Mouse (Mus musculus): ENCODE measurements around the gene Gm28230. TPM values are rescaled to one million over a fixed set of nuclear protein-coding genes. Genes with fewer than 3 reads are reported as not detected.
A peak's percentile ranks its signal among the peaks of the same experiment; 100 is the strongest.

Gene Gm28230
- polyA plus RNA-seq, 2 experiments, result 0.18 to 5.0 TPM

GRCm38 (mm10) chr2:74747006-74747405 lies 20.5 kb downstream of the Gm28230 start:
- Histone ChIP-seq H3K27me3 (ENCODE audit: control insufficient read depth, insufficient read depth, low read length) (peaks cover 98% of the 10 kb centered on the region), H3K36me3 (ENCODE audit: control insufficient read depth, insufficient read depth, low read length) (no peaks in the 10 kb centered on the region), H3K9ac (ENCODE audit: low read depth, low read length, severe bottlenecking) (no peak overlapping the region), H3K4me3 (replicated peaks; ENCODE audit: low read length) (peak overlapping the region; percentile 22), H3K27ac (replicated peaks; ENCODE audit: low read depth, low read length) (no peak overlapping the region), H3K4me2 (replicated peaks; ENCODE audit: low read depth, low read length, severe bottlenecking) (0 out of 2 replicates have a peak overlapping the region, but pooled peaks have one; percentile 21), H3K9me3 (ENCODE audit: control insufficient read depth, low read length) (no peaks in the 10 kb centered on the region), H3K4me1 (ENCODE audit: control insufficient read depth, insufficient read depth, low read length) (peaks cover 11% of the 10 kb centered on the region)
- no peak for TF ChIP-seq POLR2A (IDR thresholded peaks at IDR 0.05; ENCODE audit: borderline replicate concordance, extremely low read depth, insufficient read depth, insufficient read length)
- WGBS, result 9% methylated on average over 23 of the region's 24 CpGs
- DNase-seq (ENCODE audit: low spot score) (no peak), ATAC-seq (ENCODE audit: low FRiP score, low read depth) (no peak)

- Histone ChIP-seq H3K27me3 (ENCODE audit: control insufficient read depth, insufficient read depth, low read length) (peaks cover 98% of the 10 kb centered on the region), H3K36me3 (ENCODE audit: control insufficient read depth, insufficient read depth, low read length) (no peaks in the 10 kb centered on the region), H3K4me3 (replicated peaks; ENCODE audit: low read length) (no peak overlapping the region), H3K4me1 (ENCODE audit: control insufficient read depth, insufficient read depth, low read length) (peaks cover 15% of the 10 kb centered on the region), H3K9ac (ENCODE audit: low read depth, low read length, severe bottlenecking) (no peak overlapping the region), H3K9me3 (ENCODE audit: control insufficient read depth, low read length) (no peaks in the 10 kb centered on the region), H3K27ac (replicated peaks; ENCODE audit: low read depth, low read length) (no peak overlapping the region), H3K4me2 (replicated peaks; ENCODE audit: low read depth, low read length, severe bottlenecking) (no peak overlapping the region)
- 19% methylated on average over 11 of the region's 11 CpGs for WGBS
- no peak for TF ChIP-seq POLR2A (IDR thresholded peaks at IDR 0.05; ENCODE audit: borderline replicate concordance, extremely low read depth, insufficient read depth, insufficient read length)
- ATAC-seq (ENCODE audit: low FRiP score, low read depth) (no peak), DNase-seq (ENCODE audit: low spot score) (no peak)
These were observed 21.2 kb downstream of the Gm28230 start for GRCm38 (mm10) chr2:74747661-74748141.

GRCm38 (mm10) chr2:74748436-74748995 lies 22.0 kb downstream of the Gm28230 start:
- no peak for TF ChIP-seq POLR2A (IDR thresholded peaks at IDR 0.05; ENCODE audit: borderline replicate concordance, extremely low read depth, insufficient read depth, insufficient read length)
- no peak overlapping the region for H3K4me2 ChIP-seq (replicated peaks; ENCODE audit: low read depth, low read length, severe bottlenecking)
- no peaks in the 10 kb centered on the region for H3K36me3 ChIP-seq (ENCODE audit: control insufficient read depth, insufficient read depth, low read length)
- 21% methylated on average over 9 of the region's 9 CpGs for WGBS
- H3K27ac ChIP-seq (replicated peaks; ENCODE audit: low read depth, low read length), result no peak overlapping the region
- peaks cover 99% of the 10 kb centered on the region for H3K27me3 ChIP-seq (ENCODE audit: control insufficient read depth, insufficient read depth, low read length)
- H3K9me3 ChIP-seq (ENCODE audit: control insufficient read depth, low read length), result no peaks in the 10 kb centered on the region
- ATAC-seq (ENCODE audit: low FRiP score, low read depth) (no peak), DNase-seq (ENCODE audit: low spot score) (no peak)
- no peak overlapping the region for H3K9ac ChIP-seq (ENCODE audit: low read depth, low read length, severe bottlenecking)
- peaks cover 19% of the 10 kb centered on the region for H3K4me1 ChIP-seq (ENCODE audit: control insufficient read depth, insufficient read depth, low read length)
- H3K4me3 ChIP-seq (replicated peaks; ENCODE audit: low read length), result no peak overlapping the region

GRCm38 (mm10) chr2:74749337-74750121 lies 23.0 kb downstream of the Gm28230 start:
- Histone ChIP-seq H3K4me2 (replicated peaks; ENCODE audit: low read depth, low read length, severe bottlenecking) (peak overlapping the region; percentile 52), H3K9me3 (ENCODE audit: control insufficient read depth, low read length) (no peaks in the 10 kb centered on the region), H3K27me3 (ENCODE audit: control insufficient read depth, insufficient read depth, low read length) (peaks cover 98% of the 10 kb centered on the region), H3K27ac (replicated peaks; ENCODE audit: low read depth, low read length) (no peak overlapping the region), H3K9ac (ENCODE audit: low read depth, low read length, severe bottlenecking) (no peak overlapping the region), H3K36me3 (ENCODE audit: control insufficient read depth, insufficient read depth, low read length) (no peaks in the 10 kb centered on the region), H3K4me3 (replicated peaks; ENCODE audit: low read length) (peak overlapping the region; percentile 31), H3K4me1 (ENCODE audit: control insufficient read depth, insufficient read depth, low read length) (peaks cover 19% of the 10 kb centered on the region)
- ATAC-seq (ENCODE audit: low FRiP score, low read depth) (peak; percentile 16; the same call in 1 of the 2 replicates), DNase-seq (ENCODE audit: low spot score) (no peak)
- no peak for TF ChIP-seq POLR2A (IDR thresholded peaks at IDR 0.05; ENCODE audit: borderline replicate concordance, extremely low read depth, insufficient read depth, insufficient read length)
- WGBS, result under 1% methylated on average over 44 of the region's 47 CpGs

- Histone ChIP-seq H3K4me2 (replicated peaks; ENCODE audit: low read depth, low read length, severe bottlenecking) (no peak overlapping the region), H3K27ac (replicated peaks; ENCODE audit: low read depth, low read length) (no peak overlapping the region), H3K4me3 (replicated peaks; ENCODE audit: low read length) (no peak overlapping the region), H3K27me3 (ENCODE audit: control insufficient read depth, insufficient read depth, low read length) (peaks cover 92% of the 10 kb centered on the region), H3K9me3 (ENCODE audit: control insufficient read depth, low read length) (no peaks in the 10 kb centered on the region), H3K36me3 (ENCODE audit: control insufficient read depth, insufficient read depth, low read length) (no peaks in the 10 kb centered on the region), H3K4me1 (ENCODE audit: control insufficient read depth, insufficient read depth, low read length) (peaks cover 19% of the 10 kb centered on the region), H3K9ac (ENCODE audit: low read depth, low read length, severe bottlenecking) (no peak overlapping the region)
- WGBS, result 40% methylated on average over 5 of the region's 5 CpGs
- TF ChIP-seq POLR2A (IDR thresholded peaks at IDR 0.05; ENCODE audit: borderline replicate concordance, extremely low read depth, insufficient read depth, insufficient read length), result no peak
- ATAC-seq (ENCODE audit: low FRiP score, low read depth) (no peak), DNase-seq (ENCODE audit: low spot score) (no peak)
These were observed 24.3 kb downstream of the Gm28230 start for GRCm38 (mm10) chr2:74750731-74751250.

Data from limb, embryonic 14.5 days (tissue).